Mouse (Mus musculus) heart, postnatal 14 days (tissue): ENCODE measurements around the gene Pdik1l. TPM values are rescaled to one million over a fixed set of nuclear protein-coding genes. Genes with fewer than 3 reads are reported as not detected.

Source experiments
- DNase-seq, 2 experiments: peaks; one replicate each; pipeline ENCODE4 v3.0.0; 2021 to 2022
- intact Hi-C: fragments of 180-260 bp; cut with DNase I; formaldehyde crosslinking; loops from one replicate; pipeline ENCODE4 v1.15.1; 2025
- long read RNA-seq, 2 experiments: library from polyadenylated mRNA; stranded (forward); transcript quantifications; one replicate each; pipeline ENCODE4 v2.0.0; 2021
- total RNA-seq, 2 experiments: library from RNA; stranded (reverse); gene quantifications; 2 replicates each; pipeline ENCODE4 v1.2.3; 2021

Pdik1l gene
- total RNA-seq = 1 to 10 TPM; 6.6 to 8.6 TPM
- long read RNA-seq, experiment 1, full-length matches to known transcripts = 8 of 8 reads
- long read RNA-seq, experiment 1, partial matches to known transcripts = 0 of 8 reads
- long read RNA-seq, experiment 1, other reads (novel, unspliced or antisense) = 0 of 8 reads
- long read RNA-seq, experiment 2, full-length matches to known transcripts = 5 of 6 reads
- long read RNA-seq, experiment 2, partial matches to known transcripts = 0 of 6 reads
- long read RNA-seq, experiment 2, other reads (novel, unspliced or antisense) = 1 of 6 reads

DNA sequence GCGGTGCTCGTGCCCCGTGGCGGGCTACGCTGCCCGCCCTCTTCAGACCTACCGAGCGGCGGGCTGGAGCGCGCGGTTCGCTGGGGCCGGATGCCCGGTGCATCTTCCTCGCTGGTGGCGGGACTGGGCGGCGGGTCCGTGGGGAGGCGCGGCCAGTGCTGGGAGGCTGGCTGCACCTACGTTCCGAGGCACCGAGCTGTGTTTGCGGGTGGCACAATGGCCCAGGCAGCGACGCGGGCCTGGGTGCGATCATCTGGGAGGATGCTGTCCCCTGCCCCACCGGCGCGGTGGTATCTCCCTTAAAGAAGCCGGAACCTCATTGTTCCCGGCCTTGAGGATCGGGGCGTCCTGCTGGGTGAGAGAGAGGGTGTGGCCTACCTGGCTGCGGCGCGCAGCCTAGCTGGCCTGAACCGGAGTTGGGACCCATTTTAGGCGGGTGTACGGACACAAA is at the start of gene Pdik1l:
Gene Pdik1l, minus strand, starts transcription at position 321 of the 451 bp plus-strand sequence.
- DNase-seq = peak; percentile 73 to 75
- intact Hi-C loops = loop anchor here (2.0 kb wide), 1 partner anchor 101 kb away; the partner anchor contains the start of gene Cep85

DNA sequence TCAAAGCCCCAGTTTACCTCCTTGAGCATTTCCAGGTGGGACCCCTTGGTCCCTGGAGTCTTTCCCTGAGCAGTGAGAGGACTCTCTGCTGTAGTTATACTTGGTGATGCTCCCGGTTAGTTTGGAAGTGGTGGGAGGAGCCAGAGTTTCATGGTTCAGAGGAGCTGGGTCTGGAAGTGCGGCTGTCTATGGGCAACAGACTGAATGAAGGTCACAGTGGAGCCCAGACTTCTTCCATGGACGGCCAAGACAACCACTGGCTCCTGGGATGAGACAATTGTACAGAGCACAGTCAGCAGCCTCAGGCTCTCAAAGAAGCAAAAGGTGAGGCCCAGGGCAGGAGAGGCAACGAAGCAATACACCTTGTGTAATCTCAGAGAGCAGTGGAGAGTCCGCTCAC is 42.6 kb upstream of the Pdik1l start:
- DNase-seq = no peak
- intact Hi-C loops = no loop called here

DNA sequence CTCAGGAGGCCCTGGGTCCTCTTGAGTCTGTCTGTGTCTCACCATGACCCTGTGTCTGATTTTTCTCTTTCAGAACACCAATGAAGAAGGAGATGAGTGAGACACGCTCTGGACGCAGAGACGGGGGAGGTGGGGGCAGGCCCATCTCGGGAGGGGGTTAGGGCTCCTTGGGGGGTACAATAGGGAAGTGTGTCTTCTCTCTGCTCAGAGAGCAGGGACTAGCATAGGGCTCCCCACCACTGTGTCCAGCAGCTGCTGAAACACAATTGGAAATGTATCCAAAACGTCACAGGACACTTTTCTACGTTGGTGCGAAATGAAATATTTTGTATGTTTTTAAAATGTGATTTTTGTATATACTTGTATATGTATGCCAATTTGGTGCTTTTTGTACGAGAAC is 41.1 kb upstream of the Pdik1l start:
- DNase-seq = no peak
- intact Hi-C loops = no loop called here

DNA sequence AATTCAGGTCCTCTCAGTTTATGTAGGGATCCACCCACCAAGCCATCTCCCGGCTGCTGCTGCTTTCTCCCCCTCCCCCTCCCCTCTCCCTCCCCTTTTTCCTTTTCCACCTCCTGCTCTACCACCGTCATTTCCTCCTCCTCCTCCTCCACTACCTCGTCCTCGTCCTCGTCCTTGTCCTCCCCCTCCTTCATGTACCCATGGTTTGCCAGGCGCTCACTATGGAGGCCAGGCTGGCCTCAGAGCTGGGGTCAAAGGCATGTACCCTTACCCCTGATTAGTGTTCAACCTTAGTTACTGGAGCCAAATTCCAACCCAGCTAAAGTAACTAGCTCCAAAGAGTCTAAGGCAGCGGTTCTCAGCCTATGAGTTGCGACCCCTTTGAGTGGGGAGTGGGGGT is 40.5 kb upstream of the Pdik1l start:
- no peak for DNase-seq
- intact Hi-C loops = no loop called here

DNA sequence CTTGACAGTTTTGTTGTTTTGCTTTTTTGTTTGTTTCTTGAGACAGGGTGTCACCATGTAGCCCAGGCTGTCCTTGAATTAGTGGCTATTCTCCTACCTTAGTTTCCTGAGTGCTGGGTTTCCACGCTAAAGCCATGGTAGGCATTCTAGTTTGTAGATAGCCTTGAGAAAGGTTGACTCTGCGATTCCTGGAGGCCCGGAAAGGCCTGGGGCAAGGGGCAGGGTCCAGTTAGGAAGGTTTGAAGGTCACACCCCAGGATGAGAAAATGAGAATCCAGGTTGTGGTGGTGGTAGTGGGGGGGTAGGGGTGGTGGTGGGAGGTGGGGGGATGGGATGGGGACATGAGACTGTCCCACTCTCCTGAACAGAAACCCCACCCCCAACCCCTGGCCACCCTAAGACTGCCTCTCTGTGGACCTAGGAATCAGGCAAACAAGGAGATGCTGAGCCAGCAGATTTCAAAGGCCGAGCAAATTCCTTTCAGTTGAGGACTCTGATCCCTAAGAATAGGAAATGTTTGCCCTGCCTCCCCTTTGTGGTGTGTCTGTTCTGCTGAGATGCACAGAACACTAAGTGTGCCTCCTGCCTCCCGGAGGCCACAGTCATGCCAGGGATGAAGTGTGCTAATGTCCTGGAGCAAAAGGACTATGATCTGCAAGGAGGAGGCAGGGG is 39.3 kb upstream of the Pdik1l start:
- intact Hi-C loops = no loop called here
- DNase-seq = no peak

DNA sequence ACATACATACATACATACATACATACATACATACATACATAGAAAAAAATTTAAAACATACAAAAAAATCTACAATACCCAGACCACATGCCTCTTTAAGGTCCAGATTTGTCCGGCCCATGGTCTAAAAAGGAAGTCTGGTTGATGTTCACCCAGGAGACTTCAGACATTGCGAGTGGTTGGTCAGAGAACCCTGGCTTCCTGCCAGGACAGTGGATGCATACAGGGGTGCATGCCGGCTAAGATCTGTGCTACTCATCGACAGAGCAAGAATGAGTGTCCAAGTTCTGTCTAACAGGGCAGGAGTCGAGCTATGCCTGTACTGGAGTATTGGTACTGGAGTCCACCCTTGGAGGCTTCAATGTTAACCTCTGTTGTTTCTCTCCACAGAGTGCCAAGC is 37.0 kb upstream of the Pdik1l start:
- intact Hi-C loops = loop anchor here (5.0 kb wide), 1 partner anchor 33 kb away; no protein-coding TSS in a partner anchor
- DNase-seq = no peak

DNA sequence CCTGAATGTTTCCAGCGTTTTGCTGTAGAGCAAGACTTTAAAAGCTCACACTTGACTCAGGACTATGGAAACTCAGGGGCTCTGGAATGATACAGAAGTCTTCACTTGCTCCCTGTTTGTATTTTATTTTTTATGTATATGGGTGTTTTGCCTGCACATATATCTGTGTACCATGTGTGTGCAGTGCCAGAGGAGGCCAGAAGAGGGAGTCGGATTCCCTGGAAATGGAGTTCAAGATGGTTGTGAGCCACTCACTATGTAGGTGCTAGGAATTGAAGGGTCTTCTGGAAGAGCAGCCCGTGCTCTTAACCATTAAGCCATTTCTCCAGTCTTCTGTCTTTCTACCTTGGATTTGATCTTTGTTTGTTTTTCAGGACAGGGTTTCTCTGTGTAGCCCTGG is 33.8 kb upstream of the Pdik1l start:
- intact Hi-C loops = loop anchor here (5.0 kb wide), 1 partner anchor 36 kb away; no protein-coding TSS in a partner anchor
- DNase-seq = no peak

DNA sequence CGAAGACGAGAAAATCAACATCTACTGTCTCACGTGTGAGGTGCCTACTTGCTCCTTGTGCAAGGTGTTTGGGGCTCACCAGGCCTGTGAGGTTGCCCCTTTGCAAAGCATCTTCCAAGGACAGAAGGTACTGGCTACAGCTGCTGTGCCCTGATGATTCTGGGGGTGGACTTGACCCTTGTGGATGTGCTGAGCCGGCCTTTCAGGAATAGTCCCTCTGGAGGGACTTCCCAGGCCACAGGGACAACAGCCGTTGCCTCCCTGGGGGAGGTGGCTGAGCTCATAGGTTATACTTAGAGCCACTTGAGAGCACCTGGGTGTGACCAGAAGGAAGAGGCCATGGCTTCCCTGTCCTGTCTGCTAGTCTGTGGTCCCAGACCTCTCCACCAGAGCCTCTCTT is 32.0 kb upstream of the Pdik1l start:
- no peak for DNase-seq
- intact Hi-C loops = loop anchor here (5.0 kb wide), 1 partner anchor 38 kb away; no protein-coding TSS in a partner anchor

DNA sequence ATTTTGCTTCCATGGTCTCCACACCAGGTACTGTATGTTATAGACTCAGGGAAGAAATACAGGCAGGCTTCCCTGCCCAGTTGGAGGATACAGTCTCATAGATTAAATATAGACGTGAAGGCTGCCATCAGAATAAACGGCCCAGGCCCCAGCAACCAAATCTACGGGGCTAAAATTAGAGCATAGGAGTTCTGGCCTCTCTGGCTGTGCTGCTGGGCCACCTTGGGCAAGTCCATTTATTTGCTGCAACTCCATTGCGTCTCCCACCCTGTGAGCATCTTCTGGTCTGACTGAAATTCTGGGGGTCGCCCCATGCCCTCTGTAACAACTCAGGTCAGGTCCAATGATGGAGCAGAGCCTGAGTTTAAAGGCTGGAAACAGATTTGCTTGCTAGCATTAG is 31.4 kb upstream of the Pdik1l start:
- no peak for DNase-seq
- intact Hi-C loops = no loop called here

DNA sequence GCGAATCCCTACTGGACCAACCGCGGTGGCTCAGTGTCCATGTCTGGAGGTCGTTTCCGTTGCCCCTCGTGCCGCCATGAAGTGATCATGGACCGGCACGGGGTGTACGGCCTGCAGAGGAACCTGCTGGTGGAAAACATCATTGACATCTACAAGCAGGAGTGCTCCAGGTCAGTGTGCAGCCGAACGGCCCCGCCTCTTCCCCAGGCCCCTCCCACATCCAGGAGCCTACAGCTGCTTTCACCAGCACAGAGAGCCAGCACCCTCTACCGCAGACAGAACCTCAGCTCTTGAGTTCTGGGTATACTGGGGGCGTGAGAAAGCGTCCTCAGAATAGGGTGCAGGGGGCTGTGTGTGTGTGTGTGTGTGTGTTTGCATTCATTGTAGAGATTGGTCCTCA is 28.7 kb upstream of the Pdik1l start:
- peak; percentile 34 to 53 for DNase-seq
- intact Hi-C loops = no loop called here

DNA sequence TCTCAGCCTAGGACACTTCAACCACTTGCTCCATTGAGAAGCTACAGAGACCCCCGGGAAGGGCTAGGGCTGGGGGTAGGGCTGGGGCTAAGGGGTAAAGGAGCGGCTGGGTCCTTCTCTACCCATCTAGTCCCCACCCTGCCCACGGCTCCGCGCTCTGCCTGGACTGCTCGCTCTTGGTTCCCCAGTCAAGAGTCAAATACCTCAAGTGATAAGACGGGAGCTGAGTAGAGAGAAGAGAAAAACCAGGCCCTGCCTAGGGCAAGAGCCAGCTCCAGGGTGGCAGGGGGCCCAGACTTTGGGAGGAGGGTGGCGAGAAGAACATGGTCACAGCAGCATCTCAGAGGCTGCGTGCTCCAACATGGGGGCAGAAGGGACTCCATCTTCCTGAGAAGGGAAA is 27.8 kb upstream of the Pdik1l start:
- intact Hi-C loops = no loop called here
- DNase-seq = peak; percentile 49 to 73

DNA sequence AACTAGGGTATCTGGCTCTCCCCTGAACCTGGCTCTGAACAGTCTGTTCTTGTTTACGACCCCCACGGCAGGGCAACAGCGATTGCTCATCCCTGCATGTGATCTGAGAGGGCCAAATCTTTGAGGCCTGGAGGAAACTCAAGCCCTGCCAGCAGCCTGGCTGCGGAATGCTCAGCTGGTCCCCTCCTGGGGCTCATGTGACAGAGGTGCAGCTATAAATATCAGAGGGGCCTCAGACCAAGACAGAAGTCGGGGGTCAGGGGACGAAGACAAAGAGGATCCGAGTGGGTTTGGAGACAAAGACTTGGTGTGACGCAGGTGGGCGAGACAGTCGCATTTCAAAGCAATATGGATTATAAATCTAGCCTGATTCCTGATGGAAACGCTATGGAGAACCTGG is 27.2 kb upstream of the Pdik1l start, which contains the start of gene Trim63:
Gene Trim63, plus strand, starts transcription at position 245 of the 400 bp plus-strand sequence.
- DNase-seq = peak; percentile 55 to 71
- intact Hi-C loops = no loop called here

DNA sequence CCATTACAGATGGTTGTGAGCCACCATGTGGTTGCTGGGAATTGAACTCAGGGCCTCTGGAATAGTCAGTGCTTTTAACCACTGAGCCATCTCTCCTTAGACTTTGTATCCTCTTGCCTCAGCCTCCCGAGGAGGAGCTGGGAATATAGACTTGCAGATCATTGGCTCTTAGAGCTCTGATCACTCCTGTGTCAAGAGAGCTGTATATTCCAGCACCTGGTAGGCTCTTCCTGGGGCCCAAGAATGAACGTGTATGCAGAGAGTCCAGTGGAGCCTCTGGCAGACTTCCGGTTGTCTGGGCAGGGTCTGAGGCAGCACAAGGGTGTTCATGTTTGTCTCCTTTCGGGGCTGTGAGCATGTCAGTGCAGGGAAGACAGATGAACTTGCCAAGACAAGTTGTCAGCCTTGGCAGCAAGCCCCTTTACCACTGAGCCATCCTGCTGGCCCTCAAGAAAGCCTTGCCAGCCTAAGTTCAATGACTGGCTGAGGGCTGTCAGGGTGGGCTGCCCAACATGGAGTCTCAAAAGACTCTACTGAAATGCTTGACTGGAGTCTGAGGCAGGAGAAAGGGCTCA is 26.5 kb upstream of the Pdik1l start:
- no peak for DNase-seq
- intact Hi-C loops = no loop called here

DNA sequence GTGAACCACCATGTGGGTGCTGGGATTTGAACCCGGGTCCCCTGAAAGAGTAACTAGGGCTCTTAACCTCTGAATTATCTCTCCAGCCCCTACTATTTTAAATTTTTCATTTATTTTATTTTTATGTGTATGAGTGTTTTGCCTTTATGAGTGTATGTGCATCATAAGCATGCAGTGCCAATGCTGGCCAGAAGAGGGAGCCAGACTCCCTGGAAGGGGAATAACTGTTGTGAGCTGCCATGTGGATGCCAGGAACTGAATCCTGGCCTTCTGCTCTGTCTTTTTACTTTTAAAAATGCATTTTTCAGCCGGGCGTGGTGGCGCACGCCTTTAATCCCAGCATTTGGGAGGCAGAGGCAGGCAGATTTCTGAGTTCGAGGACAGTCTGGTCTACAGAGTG is 25.2 kb upstream of the Pdik1l start:
- intact Hi-C loops = no loop called here
- no peak for DNase-seq

DNA sequence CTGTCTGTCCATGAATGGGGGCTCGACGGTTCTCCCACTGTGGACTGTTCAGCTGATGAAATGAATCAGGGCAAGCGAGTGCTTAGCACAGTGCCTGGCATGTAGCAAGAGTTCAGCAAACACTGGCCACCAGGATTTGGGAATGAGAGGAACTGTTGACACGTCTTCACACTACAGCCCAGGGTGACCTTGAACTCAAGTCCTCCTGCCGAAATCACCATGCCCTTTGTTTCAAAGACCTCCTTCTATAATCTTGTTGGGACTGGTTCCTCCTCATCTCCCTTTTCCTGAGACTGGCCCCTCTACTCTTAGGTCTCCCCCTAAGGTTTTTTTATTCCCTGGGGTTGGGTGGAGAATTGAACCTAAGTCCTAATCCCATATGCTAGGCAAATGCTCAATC is 24.6 kb upstream of the Pdik1l start:
- intact Hi-C loops = no loop called here
- no peak for DNase-seq

DNA sequence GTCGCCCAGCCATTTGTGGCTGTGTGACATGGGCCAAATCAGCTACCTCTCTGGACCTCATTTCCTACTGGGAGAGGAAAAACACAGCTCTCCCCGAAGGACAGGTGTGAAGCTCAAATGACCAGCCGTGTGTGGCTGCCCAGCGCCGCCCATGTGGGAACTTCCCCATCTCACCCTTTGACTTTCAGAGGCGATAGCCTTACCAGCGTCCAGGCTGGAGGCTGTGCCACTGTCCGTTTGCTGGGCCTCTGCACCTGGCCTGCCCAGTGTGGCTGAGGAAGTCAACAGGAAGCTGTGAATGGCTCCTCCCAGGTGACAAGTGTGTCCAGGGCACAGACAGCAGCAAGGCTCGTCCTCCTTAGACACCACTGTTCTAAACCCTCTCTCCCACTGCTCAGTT is 24.1 kb upstream of the Pdik1l start:
- no peak for DNase-seq
- intact Hi-C loops = no loop called here

DNA sequence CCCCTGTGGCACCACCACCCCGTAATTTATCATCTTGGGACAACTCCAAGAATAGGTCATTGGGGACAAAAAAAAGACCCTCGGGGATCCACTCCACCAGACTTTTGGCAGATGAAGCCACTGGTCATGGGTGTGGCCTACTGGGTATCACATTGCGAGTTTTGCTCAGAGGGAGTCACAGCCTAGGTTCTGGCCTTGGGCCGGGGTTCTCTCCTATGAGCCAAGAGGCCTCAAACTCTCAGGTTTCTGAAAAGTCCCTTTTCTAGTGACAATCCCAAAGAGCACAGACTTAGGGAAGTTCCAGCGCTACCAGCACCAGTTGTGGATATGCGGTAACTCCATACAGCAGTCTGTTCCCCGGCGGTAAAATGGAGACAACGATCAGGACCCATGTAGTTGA is 23.0 kb upstream of the Pdik1l start:
- no peak for DNase-seq
- intact Hi-C loops = no loop called here

DNA sequence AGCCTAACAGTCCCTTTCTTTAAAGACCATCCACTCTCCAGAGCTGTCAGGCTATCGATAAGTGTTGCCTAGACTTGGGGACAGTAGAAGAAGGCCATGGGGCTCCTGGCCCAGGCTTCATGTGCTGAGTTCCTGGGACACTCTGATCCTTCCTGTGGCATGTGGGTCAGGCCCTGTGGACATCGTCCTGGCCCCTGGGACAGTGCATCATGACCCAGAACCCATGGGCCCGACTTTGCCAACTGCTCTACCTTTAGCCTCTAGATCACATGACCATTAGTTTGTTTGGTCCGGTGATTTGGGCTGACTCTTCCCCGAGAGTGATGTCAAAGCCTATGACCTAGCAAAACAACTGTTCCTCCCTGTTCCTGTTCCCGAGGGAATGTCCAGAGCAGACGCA is 22.4 kb upstream of the Pdik1l start:
- intact Hi-C loops = no loop called here
- DNase-seq = no peak

DNA sequence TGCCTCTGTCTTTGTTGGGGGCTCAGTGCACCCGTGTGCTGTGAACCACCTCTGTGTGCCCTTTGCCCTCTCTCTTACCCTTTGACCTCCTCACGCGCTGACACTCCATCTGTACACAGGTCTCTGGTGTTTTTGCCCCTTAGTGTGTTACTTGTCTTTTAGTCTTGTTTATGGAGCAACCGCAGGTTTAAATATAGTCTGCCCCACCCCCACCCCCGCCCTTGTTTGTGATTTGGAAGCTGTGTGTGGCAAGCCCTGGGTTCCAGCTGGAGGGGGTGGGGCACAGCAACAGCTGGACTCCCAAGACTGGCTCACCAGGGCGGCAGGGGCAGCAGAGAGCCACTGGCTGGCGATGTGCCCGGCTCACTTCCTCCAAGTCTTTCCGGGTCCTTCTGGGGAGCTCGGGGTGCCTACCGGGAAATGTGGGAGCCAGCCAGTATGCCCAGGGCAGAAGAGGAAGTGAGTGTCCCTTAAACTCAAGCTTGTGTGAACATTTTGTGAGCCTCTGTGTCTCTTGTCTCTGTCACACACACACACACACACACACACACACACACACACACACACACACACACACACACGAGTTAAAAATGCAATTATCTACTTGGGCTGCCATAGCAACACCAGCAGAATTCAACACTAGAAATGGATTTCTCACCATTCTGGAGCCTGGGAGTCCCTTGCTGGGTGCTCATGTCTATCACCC is 19.8 kb upstream of the Pdik1l start:
- intact Hi-C loops = no loop called here

DNA sequence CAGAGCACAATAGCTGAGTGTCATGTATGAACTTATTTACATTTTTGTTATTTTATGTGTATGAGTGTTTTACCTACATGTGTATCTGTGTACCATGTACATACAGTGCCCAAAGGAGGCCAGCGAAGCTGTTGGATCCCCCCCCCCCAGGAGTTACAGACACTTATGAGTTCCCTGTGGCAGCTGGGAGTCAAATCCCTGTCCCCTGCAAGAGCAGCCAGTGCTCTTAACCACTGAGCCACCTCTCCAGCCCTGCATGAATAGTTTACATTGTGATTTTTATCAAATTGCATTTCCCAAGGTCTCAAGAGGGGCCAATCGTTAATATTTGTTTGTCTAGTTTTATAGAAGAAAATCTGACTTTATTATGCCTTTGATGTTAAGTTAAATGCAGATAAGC is 19.3 kb upstream of the Pdik1l start:
- intact Hi-C loops = no loop called here
- DNase-seq = no peak

More for the DNA sequence above, 19.8 kb upstream of the Pdik1l start:
- DNase-seq = peak; percentile 73 to 77

DNA sequence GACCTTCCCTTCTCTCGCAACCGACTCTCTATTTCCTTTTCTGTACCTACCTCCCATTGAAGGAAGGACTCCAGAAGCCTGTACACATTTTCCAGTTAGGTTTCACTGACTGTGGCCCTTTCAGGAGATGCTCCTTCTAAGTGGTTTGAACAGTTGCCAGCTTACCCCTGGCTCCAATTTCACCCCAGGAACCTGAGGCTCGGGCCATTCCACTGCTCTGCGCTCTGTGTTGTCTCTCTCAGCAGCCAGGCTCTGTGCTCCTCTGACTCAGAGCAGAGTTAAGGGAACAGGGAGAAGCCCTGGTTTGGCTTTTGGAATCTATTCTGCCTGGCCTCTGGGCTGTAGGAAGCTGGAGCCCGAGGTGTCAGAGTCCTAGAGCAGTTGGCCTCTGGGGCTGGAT is 14.4 kb upstream of the Pdik1l start:
- DNase-seq = no peak
- intact Hi-C loops = no loop called here
